Mouse (Mus musculus) monocyte, adult 2 months (primary cell): ENCODE measurements around the gene 4930563M21Rik.
"Not testable (repeated sequence)": the region's sequence is repeated elsewhere in the genome, so short reads cannot be mapped to it uniquely, and the experiment has no call there.

ENCODE experiments used
- DNase-seq, 2 experiments: peaks; one replicate each; pipeline ENCODE4 v3.0.0; 2022; ENCODE audit warnings: low spot score in 2 of 2, low read depth in 1 of 2

Gene 4930563M21Rik

GRCm38 (mm10) chr9:56010450-56010849 is at the start of gene 4930563M21Rik:
Gene 4930563M21Rik, minus strand, starts transcription at chr9:56010550.
- no peak for DNase-seq

GRCm38 (mm10) chr9:56056147-56056546 is 45.8 kb upstream of the 4930563M21Rik start:
- no peak for DNase-seq

GRCm38 (mm10) chr9:56053796-56054195 is 43.4 kb upstream of the 4930563M21Rik start:
- no peak for DNase-seq

- DNase-seq: no peak
Measured at GRCm38 (mm10) chr9:56042181-56042621, 31.9 kb upstream of the 4930563M21Rik start.

- DNase-seq: peak; percentile 74 to 91
Measured at GRCm38 (mm10) chr9:56041372-56042180, 31.2 kb upstream of the 4930563M21Rik start, which contains the start of gene Rcn2. Gene Rcn2, plus strand, starts transcription at chr9:56041845.

- no peak for DNase-seq
Measured at GRCm38 (mm10) chr9:56032219-56032618, 21.9 kb upstream of the 4930563M21Rik start.

GRCm38 (mm10) chr9:56027292-56027691 is 16.9 kb upstream of the 4930563M21Rik start:
- DNase-seq: no peak

GRCm38 (mm10) chr9:56024772-56025171 is 14.4 kb upstream of the 4930563M21Rik start:
- no peak for DNase-seq

- DNase-seq: not testable (repeated sequence)
Measured at GRCm38 (mm10) chr9:56004679-56005078, 5.7 kb downstream of the 4930563M21Rik start.

- no peak for DNase-seq
Measured at GRCm38 (mm10) chr9:55946819-55947218, 63.5 kb downstream of the 4930563M21Rik start.

GRCm38 (mm10) chr9:55941356-55941755 is 69.0 kb downstream of the 4930563M21Rik start:
- no peak for DNase-seq

- no peak for DNase-seq
Measured at GRCm38 (mm10) chr9:55938618-55938985, 71.7 kb downstream of the 4930563M21Rik start.

- DNase-seq: peak; percentile 37 to 74
Measured at GRCm38 (mm10) chr9:55937664-55938617, 72.4 kb downstream of the 4930563M21Rik start, which contains the start of gene Scaper. Gene Scaper, minus strand, starts transcription at chr9:55938119.

- no peak for DNase-seq
Measured at GRCm38 (mm10) chr9:55937224-55937663, 73.1 kb downstream of the 4930563M21Rik start.

- no peak for DNase-seq
Measured at GRCm38 (mm10) chr9:55932482-55932881, 77.9 kb downstream of the 4930563M21Rik start.

- no peak for DNase-seq
Measured at GRCm38 (mm10) chr9:55918579-55918978, 91.8 kb downstream of the 4930563M21Rik start.

GRCm38 (mm10) chr9:55916751-55917150 is 93.6 kb downstream of the 4930563M21Rik start:
- no peak for DNase-seq
